Mouse (Mus musculus) stomach, postnatal 0 days (tissue): ENCODE measurements around the gene Trp53.

Experiments used
- CTCF ChIP-seq: IDR thresholded peaks from 2 replicates; pipeline ENCODE4 v1.5.1; 2016; ENCODE audit warnings: antibody characterized with exemption, low read depth, mild to moderate bottlenecking, moderate library complexity
- EP300 ChIP-seq: optimal IDR thresholded peaks from 2 replicates; pipeline ENCODE3; 2016; ENCODE audit warnings: antibody characterized with exemption

DNA sequence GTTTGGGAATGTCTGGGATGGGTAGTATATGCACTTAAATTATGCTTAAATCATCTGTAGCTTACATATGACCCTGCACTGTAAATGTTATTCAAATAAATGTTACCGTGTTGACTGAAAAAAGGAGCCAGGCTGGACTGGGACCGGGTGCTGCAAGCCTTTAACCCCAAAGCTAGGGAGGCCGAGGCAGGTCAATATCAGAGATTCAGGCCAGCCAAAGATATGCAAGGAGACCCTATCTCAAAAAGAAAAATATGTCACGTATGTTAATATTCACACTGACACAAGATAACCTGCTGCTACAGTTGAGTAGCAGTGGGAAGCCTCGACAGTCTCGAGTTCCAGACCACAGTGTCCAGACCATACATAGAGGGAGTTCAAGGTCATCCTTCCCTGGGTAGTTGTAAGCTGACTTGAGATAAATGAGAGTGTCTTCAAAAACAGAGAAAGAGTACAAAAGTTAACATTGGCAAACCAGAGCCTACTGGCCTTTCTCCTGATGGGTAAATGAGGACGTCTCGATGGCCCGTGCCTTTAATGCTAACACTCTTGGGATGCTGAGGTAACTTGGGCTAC lies 2.2 kb downstream of the Trp53 start:
- no peak for TF ChIP-seq EP300
- no peak for TF ChIP-seq CTCF
